Mouse (Mus musculus) small intestine, adult 2 months (tissue): ENCODE results near the gene Fxyd1.

Source experiments
- CTCF ChIP-seq: fragments of 200-500 bp; IDR thresholded peaks from 2 replicates; pipeline ENCODE4 v1.5.1; 2012; ENCODE audit warnings: low read depth, mild to moderate bottlenecking, control low read depth, inconsistent platforms, low read length, moderate library complexity, mixed read lengths; ENCODE audit not compliant: insufficient replicate concordance, insufficient read length; ENCODE audit errors: extremely low read depth
- POLR2A ChIP-seq: fragments of 200-500 bp; IDR thresholded peaks from 2 replicates; pipeline ENCODE4 v1.6.1; 2012; ENCODE audit warnings: low read depth, mild to moderate bottlenecking, control low read depth, inconsistent platforms, low read length, moderate library complexity

GRCm38 (mm10) chr7:31082831-31083588, 26.0 kb upstream of the Fxyd1 start:
- no peak for TF ChIP-seq POLR2A
- no peak for TF ChIP-seq CTCF
